Mouse (Mus musculus): ENCODE results near the gene Ankrd33b. TPM values are rescaled to one million over a fixed set of nuclear protein-coding genes. Genes with fewer than 3 reads are reported as not detected.

Ankrd33b gene
- polyA plus RNA-seq, 1 experiment from 2014 or later: 0.20 TPM

GRCm38 (mm10) chr15:31297777-31298137 lies 69.8 kb downstream of the Ankrd33b start:
- Histone ChIP-seq H3K4me2 (peak overlapping the region; percentile 52), H3K27me3 (peaks cover 52% of the 10 kb centered on the region), H3K4me1 (replicated peaks) (peaks cover 21% of the 10 kb centered on the region), H3K9ac (replicated peaks) (no peak overlapping the region; the same call in 1 of the 2 replicates), H3K27ac (no peak overlapping the region), H3K36me3 (no peaks in the 10 kb centered on the region), H3K4me3 (replicated peaks) (peak overlapping the region; percentile 29), H3K9me3 (no peaks in the 10 kb centered on the region)
- WGBS: 25% methylated on average over 13 of the region's 13 CpGs
- no peak for ATAC-seq (ENCODE audit: insufficient number of reproducible peaks, insufficient read depth, low FRiP score, low TSS enrichment, low read depth)

GRCm38 (mm10) chr15:31296882-31297776 lies 70.4 kb downstream of the Ankrd33b start:
- Histone ChIP-seq H3K36me3 (no peaks in the 10 kb centered on the region), H3K27ac (no peak overlapping the region), H3K4me3 (replicated peaks) (peak overlapping the region; percentile 29), H3K27me3 (peaks cover 54% of the 10 kb centered on the region), H3K4me1 (replicated peaks) (peaks cover 27% of the 10 kb centered on the region), H3K9me3 (no peaks in the 10 kb centered on the region), H3K4me2 (peak overlapping the region; percentile 52), H3K9ac (replicated peaks) (no peak overlapping the region; the same call in 1 of the 2 replicates)
- ATAC-seq (ENCODE audit: insufficient number of reproducible peaks, insufficient read depth, low FRiP score, low TSS enrichment, low read depth): no peak
- 5% methylated on average over 40 of the region's 40 CpGs for WGBS

GRCm38 (mm10) chr15:31294311-31294710 lies 73.2 kb downstream of the Ankrd33b start:
- Histone ChIP-seq H3K9me3 (no peaks in the 10 kb centered on the region), H3K9ac (replicated peaks) (no peak overlapping the region), H3K27ac (no peak overlapping the region), H3K36me3 (no peaks in the 10 kb centered on the region), H3K4me2 (no peak overlapping the region), H3K4me1 (replicated peaks) (peaks cover 24% of the 10 kb centered on the region), H3K4me3 (replicated peaks) (no peak overlapping the region), H3K27me3 (peaks cover 54% of the 10 kb centered on the region)
- 19% methylated on average over 2 of the region's 2 CpGs for WGBS
- ATAC-seq (ENCODE audit: insufficient number of reproducible peaks, insufficient read depth, low FRiP score, low TSS enrichment, low read depth): no peak

- Histone ChIP-seq H3K4me1 (replicated peaks) (peaks cover 22% of the 10 kb centered on the region), H3K27ac (no peak overlapping the region), H3K9ac (replicated peaks) (no peak overlapping the region), H3K4me2 (no peak overlapping the region), H3K27me3 (peaks cover 38% of the 10 kb centered on the region), H3K9me3 (no peaks in the 10 kb centered on the region), H3K36me3 (no peaks in the 10 kb centered on the region), H3K4me3 (replicated peaks) (no peak overlapping the region)
- 21% methylated on average over 3 of the region's 3 CpGs for WGBS
- no peak for ATAC-seq (ENCODE audit: insufficient number of reproducible peaks, insufficient read depth, low FRiP score, low TSS enrichment, low read depth)
These were observed 74.9 kb downstream of the Ankrd33b start for GRCm38 (mm10) chr15:31292627-31293026.

GRCm38 (mm10) chr15:31285695-31286094 lies 81.8 kb downstream of the Ankrd33b start:
- no peaks in the 10 kb centered on the region for H3K4me1 ChIP-seq (replicated peaks)
- 86% methylated on average over 3 of the region's 3 CpGs for WGBS
- no peaks in the 10 kb centered on the region for H3K36me3 ChIP-seq
- no peak overlapping the region for H3K4me3 ChIP-seq (replicated peaks)
- no peaks in the 10 kb centered on the region for H3K27me3 ChIP-seq
- no peak for ATAC-seq (ENCODE audit: insufficient number of reproducible peaks, insufficient read depth, low FRiP score, low TSS enrichment, low read depth)
- no peak overlapping the region for H3K27ac ChIP-seq
- H3K9me3 ChIP-seq: no peaks in the 10 kb centered on the region
- H3K9ac ChIP-seq (replicated peaks): no peak overlapping the region
- H3K4me2 ChIP-seq: no peak overlapping the region

- no peak for ATAC-seq (ENCODE audit: insufficient number of reproducible peaks, insufficient read depth, low FRiP score, low TSS enrichment, low read depth)
- no peaks in the 10 kb centered on the region for H3K36me3 ChIP-seq
These were observed 82.4 kb downstream of the Ankrd33b start for GRCm38 (mm10) chr15:31284922-31285631.

GRCm38 (mm10) chr15:31284142-31284541 lies 83.4 kb downstream of the Ankrd33b start:
- H3K27ac ChIP-seq: no peak overlapping the region
- no peaks in the 10 kb centered on the region for H3K27me3 ChIP-seq
- no peak overlapping the region for H3K9ac ChIP-seq (replicated peaks)
- WGBS: 64% methylated on average over 5 of the region's 5 CpGs
- H3K9me3 ChIP-seq: no peaks in the 10 kb centered on the region
- H3K4me1 ChIP-seq (replicated peaks): peaks cover 12% of the 10 kb centered on the region
- no peak overlapping the region for H3K4me2 ChIP-seq
- H3K4me3 ChIP-seq (replicated peaks): no peak overlapping the region
- no peaks in the 10 kb centered on the region for H3K36me3 ChIP-seq
- no peak for ATAC-seq (ENCODE audit: insufficient number of reproducible peaks, insufficient read depth, low FRiP score, low TSS enrichment, low read depth)

More at GRCm38 (mm10) chr15:31284922-31285631, 82.4 kb downstream of the Ankrd33b start:
- Histone ChIP-seq H3K4me3 (replicated peaks) (no peak overlapping the region), H3K9me3 (no peaks in the 10 kb centered on the region), H3K27me3 (no peaks in the 10 kb centered on the region), H3K27ac (no peak overlapping the region), H3K9ac (replicated peaks) (no peak overlapping the region), H3K4me1 (replicated peaks) (peaks cover 3% of the 10 kb centered on the region; the same call in 1 of the 2 replicates), H3K4me2 (no peak overlapping the region)
- WGBS: 71% methylated on average over 17 of the region's 17 CpGs

- H3K27ac ChIP-seq: no peak overlapping the region
- peaks cover 17% of the 10 kb centered on the region for H3K4me1 ChIP-seq (replicated peaks)
- no peak for ATAC-seq (ENCODE audit: insufficient number of reproducible peaks, insufficient read depth, low FRiP score, low TSS enrichment, low read depth)
- no peak overlapping the region for H3K4me3 ChIP-seq (replicated peaks)
- H3K9ac ChIP-seq (replicated peaks): no peak overlapping the region
- no peaks in the 10 kb centered on the region for H3K9me3 ChIP-seq
- no peaks in the 10 kb centered on the region for H3K27me3 ChIP-seq
- no peaks in the 10 kb centered on the region for H3K36me3 ChIP-seq
- 82% methylated on average over 3 of the region's 3 CpGs for WGBS
- H3K4me2 ChIP-seq: no peak overlapping the region
These were observed 85.2 kb downstream of the Ankrd33b start for GRCm38 (mm10) chr15:31282353-31282752.

GRCm38 (mm10) chr15:31281830-31282229 lies 85.7 kb downstream of the Ankrd33b start:
- no peak for ATAC-seq (ENCODE audit: insufficient number of reproducible peaks, insufficient read depth, low FRiP score, low TSS enrichment, low read depth)
- Histone ChIP-seq H3K27me3 (no peaks in the 10 kb centered on the region), H3K27ac (no peak overlapping the region), H3K4me3 (replicated peaks) (no peak overlapping the region), H3K4me2 (no peak overlapping the region), H3K9ac (replicated peaks) (no peak overlapping the region), H3K36me3 (no peaks in the 10 kb centered on the region), H3K4me1 (replicated peaks) (peaks cover 17% of the 10 kb centered on the region), H3K9me3 (no peaks in the 10 kb centered on the region)
- WGBS: 74% methylated on average over 13 of the region's 13 CpGs

GRCm38 (mm10) chr15:31280683-31281082 lies 86.8 kb downstream of the Ankrd33b start:
- Histone ChIP-seq H3K4me1 (replicated peaks) (peaks cover 17% of the 10 kb centered on the region), H3K9ac (replicated peaks) (no peak overlapping the region), H3K9me3 (no peaks in the 10 kb centered on the region), H3K4me3 (replicated peaks) (no peak overlapping the region), H3K27me3 (no peaks in the 10 kb centered on the region), H3K27ac (no peak overlapping the region), H3K36me3 (no peaks in the 10 kb centered on the region), H3K4me2 (no peak overlapping the region)
- 75% methylated on average over 2 of the region's 2 CpGs for WGBS
- ATAC-seq (ENCODE audit: insufficient number of reproducible peaks, insufficient read depth, low FRiP score, low TSS enrichment, low read depth): no peak

- Histone ChIP-seq H3K27ac (no peak overlapping the region), H3K36me3 (peaks cover 2% of the 10 kb centered on the region), H3K9me3 (no peaks in the 10 kb centered on the region), H3K4me2 (no peak overlapping the region), H3K4me3 (replicated peaks) (no peak overlapping the region), H3K4me1 (replicated peaks) (peaks cover 17% of the 10 kb centered on the region), H3K27me3 (no peaks in the 10 kb centered on the region), H3K9ac (replicated peaks) (no peak overlapping the region)
- 72% methylated on average over 5 of the region's 5 CpGs for WGBS
- ATAC-seq (ENCODE audit: insufficient number of reproducible peaks, insufficient read depth, low FRiP score, low TSS enrichment, low read depth): no peak
These were observed 87.5 kb downstream of the Ankrd33b start for GRCm38 (mm10) chr15:31280059-31280458.

Measured in limb, embryonic 12.5 days (tissue).